Mouse (Mus musculus) kidney, embryonic 16.5 days (tissue): Measurements from ENCODE around the gene Plekho2. TPM values are rescaled to one million over a fixed set of nuclear protein-coding genes. Genes with fewer than 3 reads are reported as not detected.
A peak's percentile ranks its signal among the peaks of the same experiment; 100 is the strongest.

Experiments
- ATAC-seq: fragments of 200-750 bp; cut with Nextera tagmentation; 2 replicates; pipeline ENCODE4 v1.8.0; 2017; ENCODE audit warnings: moderate TSS enrichment; ENCODE audit not compliant: low FRiP score, low TSS enrichment
- H3K27ac ChIP-seq: fragments of 300-500 bp; sonication (generic); 2 replicates; pipeline ENCODE4 v1.5.1; 2014; ENCODE audit warnings: low read length
- H3K27me3 ChIP-seq: fragments of 300-500 bp; sonication (generic); 2 replicates; pipeline ENCODE4 v1.6.1; 2014; ENCODE audit warnings: low read length, control low read depth, mixed read lengths; ENCODE audit not compliant: insufficient read depth
- H3K36me3 ChIP-seq: fragments of 300-500 bp; sonication (generic); 2 replicates; pipeline ENCODE4 v1.6.1; 2014; ENCODE audit warnings: low read length, control low read depth, mixed read lengths; ENCODE audit not compliant: insufficient read depth
- H3K4me1 ChIP-seq: fragments of 300-500 bp; sonication (generic); 2 replicates; pipeline ENCODE4 v1.6.1; 2014; ENCODE audit warnings: low read length, control low read depth, mixed read lengths; ENCODE audit not compliant: insufficient read depth
- H3K4me2 ChIP-seq: fragments of 300-500 bp; sonication (generic); replicated peaks from 2 replicates; pipeline ENCODE4 v1.6.1; 2014; ENCODE audit warnings: low read depth, low read length
- H3K4me3 ChIP-seq: fragments of 300-500 bp; sonication (generic); 2 replicates; pipeline ENCODE4 v1.5.1; 2014; ENCODE audit warnings: mild to moderate bottlenecking, low read length
- H3K9ac ChIP-seq: fragments of 300-500 bp; sonication (generic); replicated peaks from 2 replicates; pipeline ENCODE4 v1.6.1; 2014; ENCODE audit warnings: low read length
- H3K9me3 ChIP-seq: fragments of 300-500 bp; sonication (generic); 2 replicates; pipeline ENCODE4 v1.6.1; 2016; ENCODE audit warnings: low read length, control low read depth
- WGBS: fragments of 180-500 bp; shearing (Covaris S2); extraction: QIAGEN DNeasy Blood & Tissue Kit; methylation state at CpG from one replicate; pipeline ENCODE4 v1.1.7; 2014; 5-methylcytosine and 5-hydroxymethylcytosine counted together
- polyA plus RNA-seq: library from polyadenylated mRNA; unstranded; fragments of >200 nt; fragmentation: Nextera tagmentation; extraction: Ambion mirVana; gene quantifications from 2 replicates; pipeline ENCODE4 v1.2.1, GENCODE M21; 2015

Plekho2 gene
- polyA plus RNA-seq, 1 experiment from 2014 or later = 19.4 TPM

DNA sequence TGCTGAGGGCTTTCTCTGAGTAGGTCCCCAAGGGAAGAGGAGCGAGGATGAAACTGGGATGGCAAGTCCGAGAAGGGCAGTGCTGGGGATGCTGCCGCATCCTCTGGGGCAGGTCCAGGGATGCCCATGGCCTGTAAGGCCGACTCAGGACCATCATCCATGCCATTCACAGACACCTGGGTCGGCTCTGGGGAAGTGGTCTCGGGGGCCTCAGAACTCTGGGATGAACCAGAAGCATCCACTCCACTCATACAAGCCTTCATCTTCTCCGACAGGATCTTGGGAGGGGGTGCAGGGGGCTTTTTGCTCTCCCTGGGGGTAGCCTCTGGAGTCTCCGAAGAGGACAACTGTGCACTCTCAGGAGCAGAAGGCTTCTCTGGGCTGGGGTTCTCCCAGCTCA, 23.5 kb downstream of the Plekho2 start:
- no peak overlapping the region for H3K9ac ChIP-seq
- no peaks in the 10 kb centered on the region for H3K9me3 ChIP-seq
- no peaks in the 10 kb centered on the region for H3K27me3 ChIP-seq
- peaks cover 14% of the 10 kb centered on the region; the same call in 1 of the 2 replicates for H3K36me3 ChIP-seq
- no peak overlapping the region for H3K4me3 ChIP-seq
- WGBS = 95% methylated on average over 8 of the region's 8 CpGs
- H3K4me2 ChIP-seq = no peak overlapping the region
- peaks cover 23% of the 10 kb centered on the region for H3K4me1 ChIP-seq
- no peak overlapping the region for H3K27ac ChIP-seq
- no peak for ATAC-seq

DNA sequence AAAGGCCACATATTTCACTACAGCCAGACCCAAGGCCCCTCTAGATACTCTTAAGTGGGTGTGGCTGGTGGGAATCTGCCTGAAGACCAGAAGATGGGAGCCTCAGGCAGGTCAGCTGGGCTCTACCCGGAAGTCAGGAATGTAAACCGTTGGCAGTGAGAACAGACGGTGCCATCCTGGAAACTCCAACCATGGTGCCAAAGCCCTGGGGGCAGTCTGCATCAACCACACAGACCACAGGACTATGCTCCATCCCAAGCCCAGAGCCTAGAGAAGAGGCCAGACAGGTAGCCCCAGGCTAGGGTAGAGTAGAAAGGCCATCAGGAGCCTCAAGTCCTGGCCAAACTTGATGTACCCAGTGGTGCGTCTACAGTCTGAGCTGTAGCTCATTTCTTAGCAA, 24.2 kb downstream of the Plekho2 start:
- 80% methylated on average over 4 of the region's 4 CpGs for WGBS
- H3K9ac ChIP-seq = no peak overlapping the region
- peaks cover 14% of the 10 kb centered on the region; the same call in 1 of the 2 replicates for H3K36me3 ChIP-seq
- peaks cover 23% of the 10 kb centered on the region for H3K4me1 ChIP-seq
- H3K9me3 ChIP-seq = no peaks in the 10 kb centered on the region
- no peak overlapping the region for H3K4me2 ChIP-seq
- H3K4me3 ChIP-seq = no peak overlapping the region
- no peak for ATAC-seq
- H3K27me3 ChIP-seq = no peaks in the 10 kb centered on the region
- peak overlapping the region; percentile 72 for H3K27ac ChIP-seq

- Histone ChIP-seq H3K4me1 (peaks cover 29% of the 10 kb centered on the region), H3K4me3 (no peak overlapping the region), H3K27ac (peak overlapping the region; percentile 72), H3K36me3 (peaks cover 14% of the 10 kb centered on the region; the same call in 1 of the 2 replicates), H3K4me2 (peak overlapping the region; percentile 6; the same call in 1 of the 2 replicates), H3K27me3 (no peaks in the 10 kb centered on the region), H3K9ac (peak overlapping the region; percentile 29), H3K9me3 (no peaks in the 10 kb centered on the region)
- 8% methylated on average over 5 of the region's 5 CpGs for WGBS
- ATAC-seq = peak; percentile 76
Observed at GRCm38 (mm10) chr9:65555001-65555405, 24.8 kb downstream of the Plekho2 start.

GRCm38 (mm10) chr9:65552711-65553110, 27.1 kb downstream of the Plekho2 start:
- Histone ChIP-seq H3K4me2 (no peak overlapping the region), H3K4me3 (no peak overlapping the region), H3K36me3 (peaks cover 9% of the 10 kb centered on the region; the same call in 1 of the 2 replicates), H3K27ac (no peak overlapping the region), H3K4me1 (peaks cover 41% of the 10 kb centered on the region), H3K9me3 (no peaks in the 10 kb centered on the region), H3K9ac (no peak overlapping the region), H3K27me3 (no peaks in the 10 kb centered on the region)
- 93% methylated on average over 2 of the region's 2 CpGs for WGBS
- ATAC-seq = no peak

DNA sequence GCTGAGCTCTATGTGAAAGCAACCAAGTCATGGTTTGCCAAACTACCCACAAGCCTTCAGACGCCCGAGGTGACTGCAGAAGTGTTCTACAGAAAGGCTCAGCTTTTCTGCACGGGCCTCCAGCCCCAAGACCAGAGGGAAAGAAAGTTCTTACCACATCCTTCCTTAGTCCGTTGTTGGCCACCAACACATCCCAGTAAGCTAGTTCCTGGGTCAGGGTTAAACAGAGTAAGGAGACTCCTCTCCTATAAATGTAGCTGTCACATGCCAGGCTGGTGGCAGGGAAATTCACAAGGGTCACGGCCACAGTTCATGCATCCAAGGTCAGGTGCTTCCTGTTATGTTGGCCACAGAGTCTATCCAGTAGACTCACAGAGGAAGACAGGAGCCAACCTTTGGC, 27.7 kb downstream of the Plekho2 start:
- Histone ChIP-seq H3K27ac (peak overlapping the region; percentile 14; the same call in 1 of the 2 replicates), H3K4me1 (peaks cover 41% of the 10 kb centered on the region), H3K36me3 (peaks cover 9% of the 10 kb centered on the region; the same call in 1 of the 2 replicates), H3K4me3 (no peak overlapping the region), H3K9me3 (no peaks in the 10 kb centered on the region), H3K9ac (no peak overlapping the region), H3K27me3 (no peaks in the 10 kb centered on the region), H3K4me2 (no peak overlapping the region)
- 67% methylated on average over 5 of the region's 5 CpGs for WGBS
- no peak for ATAC-seq

DNA sequence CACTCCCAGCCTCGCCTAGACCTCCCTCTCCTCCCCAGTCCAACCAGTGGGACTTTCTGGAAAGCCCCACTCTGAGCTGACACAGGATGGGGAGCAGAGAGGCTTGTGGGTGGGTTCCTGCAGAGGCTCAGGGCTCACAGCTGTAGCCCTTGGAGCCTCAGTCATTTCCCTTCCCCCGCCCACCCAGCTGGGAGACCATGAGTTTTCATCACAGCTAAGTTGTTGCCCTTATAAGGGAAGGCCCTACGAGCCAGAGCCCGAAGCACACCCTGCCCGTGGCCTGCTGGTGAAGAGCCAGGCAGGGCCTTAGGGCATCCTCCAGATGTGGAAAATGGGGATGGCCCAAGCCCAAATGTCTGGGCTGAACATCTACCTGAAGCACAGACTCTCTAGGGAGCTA, 28.8 kb downstream of the Plekho2 start:
- Histone ChIP-seq H3K36me3 (peaks cover 1% of the 10 kb centered on the region; the same call in 1 of the 2 replicates), H3K9me3 (no peaks in the 10 kb centered on the region), H3K27me3 (no peaks in the 10 kb centered on the region), H3K9ac (peak overlapping the region; percentile 47; the same call in 1 of the 2 replicates), H3K27ac (peak overlapping the region; percentile 96), H3K4me3 (no peak overlapping the region), H3K4me2 (no peak overlapping the region), H3K4me1 (peaks cover 42% of the 10 kb centered on the region)
- peak; percentile 88 for ATAC-seq
- 11% methylated on average over 5 of the region's 5 CpGs for WGBS

- Histone ChIP-seq H3K4me1 (peaks cover 41% of the 10 kb centered on the region), H3K27me3 (no peaks in the 10 kb centered on the region), H3K27ac (peak overlapping the region; percentile 96), H3K9me3 (no peaks in the 10 kb centered on the region), H3K4me2 (no peak overlapping the region), H3K36me3 (no peaks in the 10 kb centered on the region), H3K9ac (peak overlapping the region; percentile 47), H3K4me3 (no peak overlapping the region)
- 28% methylated on average over 7 of the region's 7 CpGs for WGBS
- no peak for ATAC-seq
Observed at GRCm38 (mm10) chr9:65550079-65550831, 29.6 kb downstream of the Plekho2 start.

- peaks cover 35% of the 10 kb centered on the region for H3K4me1 ChIP-seq
- H3K36me3 ChIP-seq = no peaks in the 10 kb centered on the region
- H3K9ac ChIP-seq = no peak overlapping the region
- no peak overlapping the region for H3K4me2 ChIP-seq
- no peaks in the 10 kb centered on the region for H3K9me3 ChIP-seq
- no peaks in the 10 kb centered on the region for H3K27me3 ChIP-seq
- H3K27ac ChIP-seq = peak overlapping the region; percentile 96; the same call in 1 of the 2 replicates
- no peak overlapping the region for H3K4me3 ChIP-seq
- ATAC-seq = no peak
- WGBS = 86% methylated on average over 5 of the region's 5 CpGs
Observed at GRCm38 (mm10) chr9:65549643-65550042, 30.2 kb downstream of the Plekho2 start.

- Histone ChIP-seq H3K4me1 (peaks cover 30% of the 10 kb centered on the region), H3K4me3 (no peak overlapping the region), H3K4me2 (no peak overlapping the region), H3K9ac (no peak overlapping the region), H3K27ac (no peak overlapping the region), H3K36me3 (no peaks in the 10 kb centered on the region), H3K27me3 (no peaks in the 10 kb centered on the region), H3K9me3 (no peaks in the 10 kb centered on the region)
- WGBS = 77% methylated on average over 3 of the region's 3 CpGs
- ATAC-seq = no peak
Observed at GRCm38 (mm10) chr9:65549139-65549538, 30.7 kb downstream of the Plekho2 start.

DNA sequence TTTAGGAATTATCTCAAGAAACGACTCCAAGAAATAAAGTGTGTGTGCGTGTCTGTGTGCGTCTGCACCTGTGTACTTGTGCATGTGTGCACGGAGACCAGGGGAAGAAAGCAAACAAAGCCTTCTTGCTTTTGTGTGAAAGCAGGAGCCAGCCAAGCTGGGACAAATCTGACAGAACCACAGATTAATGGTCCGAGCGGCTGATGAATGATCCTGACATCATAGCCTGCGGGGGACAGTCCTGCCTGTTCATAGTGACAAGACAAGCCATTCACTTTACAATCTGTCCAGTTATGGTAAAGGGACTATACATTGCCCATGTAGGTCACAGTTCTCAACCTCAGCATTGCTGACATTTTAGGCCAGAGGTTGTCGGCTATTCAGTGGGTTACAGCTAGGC, 31.5 kb downstream of the Plekho2 start:
- 53% methylated on average over 8 of the region's 8 CpGs for WGBS
- no peak overlapping the region for H3K4me3 ChIP-seq
- H3K4me1 ChIP-seq = peaks cover 28% of the 10 kb centered on the region
- no peaks in the 10 kb centered on the region for H3K36me3 ChIP-seq
- no peak overlapping the region for H3K27ac ChIP-seq
- no peak overlapping the region for H3K4me2 ChIP-seq
- no peak for ATAC-seq
- H3K9ac ChIP-seq = peak overlapping the region; percentile 44; the same call in 1 of the 2 replicates
- no peaks in the 10 kb centered on the region for H3K27me3 ChIP-seq
- no peaks in the 10 kb centered on the region for H3K9me3 ChIP-seq
